Mouse (Mus musculus) megakaryocyte, embryonic 14.5 days (primary cell): ENCODE data around the gene Creb5.

Experiments used
- FLI1 ChIP-seq: IDR thresholded peaks from 2 replicates; pipeline ENCODE4 v1.6.1; 2012; ENCODE audit warnings: low read length, inconsistent platforms, mixed read lengths
- GATA1 ChIP-seq: IDR thresholded peaks from 3 replicates; pipeline ENCODE4 v1.6.1; 2012; ENCODE audit warnings: mixed read lengths, low read length, inconsistent platforms, borderline replicate concordance

GRCm38 (mm10) chr6:53369147-53369546, 82.1 kb downstream of the Creb5 start:
- TF ChIP-seq GATA1 = no peak
- TF ChIP-seq FLI1 = no peak
